Mouse (Mus musculus): ENCODE measurements around the gene Anks1. TPM values are rescaled to one million over a fixed set of nuclear protein-coding genes. Genes with fewer than 3 reads are reported as not detected.
"Not testable (repeated sequence)": the region's sequence is repeated elsewhere in the genome, so short reads cannot be mapped to it uniquely, and the experiment has no call there.

Gene Anks1
- total RNA-seq, 2 experiments from 2014 or later: 54.2 to 59.2 TPM

DNA sequence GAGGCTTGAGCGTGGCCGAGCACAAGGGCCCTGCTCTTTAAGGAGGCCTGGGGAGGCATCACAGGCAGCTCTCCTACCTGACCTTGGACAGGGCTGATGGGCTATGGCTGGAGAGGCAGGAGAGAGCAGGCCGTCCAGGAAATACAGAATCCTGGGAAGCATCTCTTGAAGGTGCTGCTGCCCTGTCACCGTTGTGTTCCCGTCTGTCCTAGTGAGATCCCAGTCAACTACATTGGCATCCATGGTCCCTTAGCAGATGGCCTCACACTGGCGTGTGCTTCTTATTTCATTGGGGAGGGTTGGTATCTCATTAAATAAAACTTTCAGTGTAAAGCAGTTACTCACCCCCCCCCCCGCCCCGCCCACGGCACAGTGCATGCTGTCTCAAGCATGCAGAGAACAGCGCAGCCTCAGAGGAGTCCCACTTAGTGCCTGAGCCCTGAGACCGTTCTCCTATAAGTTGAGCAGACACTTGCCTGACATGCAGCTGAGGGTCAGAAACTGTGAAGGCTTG, 57.5 kb downstream of the Anks1 start:
- no peak for DNase-seq

DNA sequence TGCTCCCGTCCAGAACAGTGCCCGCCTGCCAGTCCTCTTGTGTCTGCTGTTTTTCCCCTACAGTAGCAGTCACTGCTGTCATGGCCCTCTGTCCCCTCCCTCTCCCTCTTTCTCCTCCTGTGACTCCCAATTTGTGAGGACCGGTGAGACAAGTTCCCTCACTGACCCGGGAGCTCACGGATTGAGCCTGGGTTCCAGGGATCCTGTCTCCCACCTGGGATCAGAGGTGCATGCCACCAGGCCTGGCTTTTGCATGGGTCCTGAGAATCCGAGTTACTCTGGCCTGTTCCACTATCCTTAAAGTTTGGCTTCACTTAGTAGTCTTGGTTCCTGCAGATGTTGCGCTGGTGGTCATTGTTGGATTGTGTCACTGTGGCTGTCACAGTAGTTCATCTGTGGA, 58.4 kb downstream of the Anks1 start:
- DNase-seq: no peak

DNA sequence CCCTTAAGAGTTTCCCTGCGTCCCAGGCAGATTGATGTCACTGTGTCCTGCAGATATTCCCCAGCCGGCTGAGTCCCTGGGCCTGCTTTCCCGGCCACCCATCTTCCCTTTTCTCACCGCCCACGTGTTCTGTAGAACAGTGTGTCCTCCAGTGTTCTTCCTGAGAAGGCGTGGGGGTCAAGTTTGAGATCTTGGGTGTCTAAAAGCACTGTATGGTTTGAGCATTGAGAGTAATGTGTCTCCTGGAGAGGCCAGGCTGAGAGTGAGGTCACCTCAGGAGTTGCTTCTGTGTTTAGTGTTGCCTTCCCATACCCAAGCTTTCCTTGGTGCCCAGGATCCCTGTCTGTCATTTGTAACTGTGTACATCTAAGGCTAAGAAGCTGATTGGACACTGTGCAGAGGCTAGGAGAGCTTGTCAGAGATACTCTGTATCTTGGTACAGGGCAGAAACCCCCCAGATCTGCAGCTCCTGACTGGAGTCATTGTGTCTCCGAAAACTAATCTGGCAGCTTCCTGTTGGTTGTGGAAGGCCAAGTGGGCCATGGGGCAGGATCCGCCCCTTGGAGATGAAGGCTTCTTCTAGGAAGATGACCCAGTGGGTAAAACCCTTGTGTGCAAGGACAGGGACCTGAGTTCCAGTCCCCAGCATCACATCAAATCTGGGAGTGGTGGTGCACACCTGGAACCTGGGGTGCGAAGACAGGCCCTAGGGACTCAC, 59.1 kb downstream of the Anks1 start:
- DNase-seq: peak; percentile 30

DNA sequence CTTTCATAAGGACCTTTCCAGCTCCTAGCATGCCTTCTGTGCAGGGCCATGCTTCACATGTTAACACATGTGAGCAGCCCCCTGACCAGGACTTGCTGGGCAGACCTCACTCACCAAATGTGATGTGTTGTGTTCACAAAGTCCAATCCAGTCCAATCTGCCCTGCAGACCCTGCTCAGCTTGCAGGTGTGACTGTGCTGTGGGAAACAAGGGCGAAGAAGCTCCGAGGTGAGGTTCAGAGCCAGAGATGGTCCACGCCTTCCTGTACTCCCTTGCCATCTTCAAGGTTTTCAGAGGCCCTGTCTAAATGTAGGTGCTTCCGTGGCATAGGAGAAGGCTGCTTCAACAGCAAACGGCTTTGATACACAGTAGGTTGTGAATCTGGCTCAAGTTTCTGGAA, 59.8 kb downstream of the Anks1 start:
- no peak for DNase-seq

DNA sequence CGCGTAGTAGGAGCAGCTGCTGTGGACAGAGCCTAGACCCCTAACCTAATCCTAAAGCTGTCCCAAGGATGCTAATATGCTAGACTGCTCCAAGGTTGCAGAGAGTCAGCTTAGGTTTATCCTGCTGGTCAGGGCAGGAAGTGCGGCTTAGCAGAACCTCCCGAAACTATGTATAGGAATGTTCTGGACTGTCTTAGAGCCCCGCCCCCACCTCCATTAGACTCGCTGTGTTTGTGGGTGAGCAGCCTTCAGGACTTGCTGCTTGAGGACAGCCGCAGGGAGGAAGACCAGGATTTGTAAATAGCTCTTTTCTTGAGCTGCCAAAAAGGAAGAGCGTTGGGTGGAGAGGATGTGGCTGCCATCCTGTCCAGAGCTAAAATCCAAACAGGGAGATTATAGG, 60.3 kb downstream of the Anks1 start:
- DNase-seq: peak; percentile 54

DNA sequence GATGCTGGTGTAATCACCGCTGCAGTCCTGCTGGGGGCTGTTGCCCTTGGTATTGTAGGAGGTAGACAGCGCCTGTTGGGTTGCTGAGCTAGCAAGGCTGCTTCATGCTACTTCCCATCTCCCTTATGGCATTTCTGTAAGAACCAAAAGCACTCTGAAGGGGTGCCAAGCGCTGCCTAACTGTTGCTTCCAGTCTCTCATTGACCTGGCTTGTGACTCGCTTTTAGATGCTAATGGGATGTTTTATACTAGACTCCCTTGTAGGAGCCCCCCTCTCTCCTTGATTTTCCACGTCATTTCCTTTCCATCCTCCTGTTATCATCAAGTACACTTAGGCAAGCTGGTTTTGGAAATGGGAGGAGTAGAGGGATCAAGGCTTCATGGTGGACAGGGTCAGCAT, 60.8 kb downstream of the Anks1 start:
- no peak for DNase-seq

DNA sequence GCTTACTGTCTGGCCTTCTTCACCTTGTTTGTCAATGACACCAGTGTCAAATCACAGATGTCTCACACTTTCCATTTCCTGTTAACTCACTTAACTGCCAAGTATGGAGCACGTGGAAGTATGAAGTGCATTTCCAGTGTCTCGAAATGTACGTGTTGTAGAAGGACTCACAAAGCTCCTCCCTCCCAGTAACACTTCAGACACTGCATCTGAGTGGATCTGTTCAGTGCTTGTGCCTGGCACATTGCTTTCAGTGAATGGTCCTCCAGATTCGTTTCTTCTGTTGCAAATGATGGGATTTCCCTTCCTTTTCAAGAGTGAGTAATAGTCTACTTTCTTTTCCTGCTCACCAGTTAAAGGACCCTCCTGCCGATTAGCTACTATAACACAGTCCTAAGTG, 61.2 kb downstream of the Anks1 start:
- DNase-seq: no peak

DNA sequence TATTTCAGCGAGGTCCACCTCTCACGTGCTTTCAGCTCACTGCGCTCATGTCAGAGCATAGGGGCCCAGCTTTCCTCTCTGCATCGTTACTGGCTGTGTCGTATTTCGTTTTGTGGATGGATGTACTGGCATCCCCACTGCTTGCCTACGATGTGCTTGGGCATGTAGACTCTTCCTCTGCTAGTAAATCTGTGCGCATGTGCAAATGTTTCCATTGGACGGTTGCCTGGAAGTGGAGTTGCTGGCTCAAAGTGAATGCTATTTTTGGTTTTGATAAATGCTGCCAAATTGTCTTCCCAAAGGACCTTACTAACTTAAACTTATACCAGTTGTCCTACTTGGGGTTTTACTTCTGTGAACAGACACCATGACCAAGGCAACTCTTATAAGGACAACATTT, 62.4 kb downstream of the Anks1 start:
- DNase-seq: peak; percentile 91

DNA sequence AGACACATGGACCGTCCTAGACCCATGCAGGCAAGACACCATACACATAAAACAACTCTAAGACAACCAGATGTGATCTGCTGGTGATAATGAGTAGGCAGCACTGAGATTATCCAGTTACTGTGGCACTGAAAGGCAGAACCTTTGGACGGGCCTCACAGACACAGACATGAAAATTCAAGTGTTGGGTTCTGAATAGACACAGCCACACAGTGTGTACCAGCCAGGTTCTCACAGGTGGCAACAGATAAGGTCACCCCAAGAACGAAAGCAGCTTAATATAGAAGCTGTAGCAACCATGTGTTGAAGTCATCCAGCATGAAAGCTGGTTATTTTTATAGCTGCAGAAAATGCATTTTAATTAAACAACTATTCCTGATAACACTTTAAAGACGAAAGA, 64.2 kb downstream of the Anks1 start:
- DNase-seq: no peak

DNA sequence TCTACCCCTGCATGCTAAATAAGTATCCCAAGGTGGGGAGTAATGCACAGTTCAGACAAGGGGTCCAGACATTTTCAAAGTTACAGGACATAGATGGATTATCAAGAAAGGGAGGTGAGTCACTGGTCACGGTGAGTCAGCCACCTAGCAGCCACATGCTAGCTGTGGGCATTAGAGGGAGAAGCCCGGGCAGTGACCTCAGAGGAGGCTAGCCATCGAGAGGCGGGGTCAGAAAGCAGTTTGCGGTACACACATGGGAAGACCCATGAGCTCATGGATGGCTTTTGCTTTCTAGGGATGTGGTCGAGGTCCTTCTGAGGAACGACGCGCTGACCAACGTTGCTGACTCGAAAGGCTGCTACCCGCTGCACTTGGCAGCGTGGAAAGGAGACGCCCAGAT, 67.2 kb downstream of the Anks1 start:
- DNase-seq: no peak

DNA sequence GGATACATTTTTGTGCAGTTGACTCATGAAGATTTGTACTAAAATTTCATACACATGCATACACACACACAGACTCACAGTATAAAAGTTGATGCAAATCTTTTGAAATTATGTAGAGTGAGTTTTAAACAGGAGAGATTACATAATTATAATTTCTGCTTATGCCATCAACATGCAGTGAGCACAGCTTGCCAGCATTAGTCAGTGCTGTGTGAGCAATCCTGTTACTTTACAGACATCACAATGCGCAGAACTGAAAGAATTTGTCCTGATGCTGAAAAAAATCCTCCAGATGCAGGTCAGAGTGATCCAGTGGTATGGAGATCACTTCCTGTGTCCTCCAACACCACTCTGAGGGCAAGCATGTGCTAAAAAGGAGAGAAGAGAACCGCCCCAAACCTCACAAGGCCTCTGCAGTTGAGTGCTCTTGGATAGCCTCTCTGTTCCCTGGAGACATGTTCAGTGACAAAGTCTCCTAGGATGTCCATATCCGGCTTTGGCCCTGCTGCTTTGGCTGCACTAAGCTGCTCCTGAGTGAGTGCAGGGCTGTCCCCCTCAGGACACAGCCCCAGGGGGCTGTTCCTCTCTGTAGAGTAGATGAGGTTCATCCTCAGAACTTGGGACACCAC, 68.0 kb downstream of the Anks1 start:
- no peak for DNase-seq

DNA sequence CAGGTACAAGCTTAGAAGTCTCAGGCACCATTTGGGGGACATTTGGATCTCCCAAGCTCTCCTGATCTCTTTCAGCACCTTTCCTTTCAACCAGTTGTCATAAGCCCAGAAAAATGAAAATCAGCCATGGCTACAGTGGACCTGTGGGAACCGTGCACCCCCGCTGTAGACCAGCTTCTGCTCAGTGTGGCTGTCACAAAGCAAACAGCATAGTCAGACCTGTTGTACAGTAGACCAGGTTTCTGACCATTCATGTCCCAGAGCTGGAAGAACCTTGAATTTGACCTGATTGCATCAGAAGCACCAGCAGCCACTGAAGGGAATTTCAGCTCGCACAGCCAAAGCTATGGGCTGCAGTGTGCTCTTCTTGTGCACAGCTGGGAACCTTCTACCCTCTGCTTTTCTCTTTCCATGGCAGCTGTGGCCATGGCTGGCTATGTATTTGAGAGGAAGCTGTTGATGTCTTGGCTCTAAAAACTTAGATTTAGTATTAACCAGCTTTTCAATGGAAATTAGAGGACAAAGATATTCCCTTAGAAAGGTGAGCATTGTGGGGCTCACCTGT, 71.4 kb downstream of the Anks1 start:
- no peak for DNase-seq

DNA sequence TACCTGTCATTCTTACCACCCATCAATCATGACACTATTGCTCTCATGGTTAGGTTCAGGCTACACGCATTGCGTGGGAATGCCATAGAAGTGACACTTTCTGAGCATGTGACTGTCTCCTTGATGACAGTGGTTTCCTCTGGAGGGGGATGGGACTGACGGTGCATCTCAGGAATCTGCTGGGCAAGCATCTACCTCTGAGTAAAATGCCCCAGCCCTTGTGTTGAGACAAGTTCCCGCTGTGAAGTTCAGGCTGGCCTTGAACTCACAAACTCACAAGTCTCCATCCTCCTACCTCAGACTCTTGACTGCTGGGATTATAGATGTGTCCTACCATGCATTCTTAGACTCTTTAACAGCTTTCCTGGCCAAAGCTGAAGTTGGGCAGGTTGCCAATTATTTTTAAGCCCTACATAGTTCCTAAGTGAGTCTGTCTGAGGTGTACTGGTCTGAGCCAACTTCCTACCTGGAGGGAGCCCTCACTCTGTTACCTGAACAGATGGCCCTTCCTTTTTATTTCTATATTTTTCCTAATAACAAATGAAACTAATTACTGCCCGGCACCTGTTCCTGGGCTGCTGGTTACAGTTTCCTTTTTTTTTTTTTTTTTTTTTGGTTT, 72.5 kb downstream of the Anks1 start:
- DNase-seq: no peak

DNA sequence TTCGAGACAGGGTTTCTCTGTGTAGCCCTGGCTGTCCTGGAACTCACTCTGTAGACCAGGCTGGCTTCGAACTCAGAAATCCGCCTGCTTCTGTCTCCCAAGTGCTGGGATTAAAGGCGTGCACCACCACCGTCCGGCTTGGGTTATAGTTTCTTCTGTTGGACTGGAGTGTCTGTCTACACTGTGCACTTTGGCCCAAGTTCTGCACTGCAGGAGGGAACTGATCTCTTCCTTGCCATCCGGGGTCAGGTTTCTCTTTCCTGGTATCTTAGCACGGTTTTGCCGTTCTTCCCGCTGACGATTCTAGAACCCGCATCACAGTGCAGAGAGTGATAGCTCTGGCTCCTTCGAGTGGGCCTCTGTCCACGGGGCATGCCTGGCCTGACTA, 73.0 kb downstream of the Anks1 start:
- DNase-seq: not testable (repeated sequence)

DNA sequence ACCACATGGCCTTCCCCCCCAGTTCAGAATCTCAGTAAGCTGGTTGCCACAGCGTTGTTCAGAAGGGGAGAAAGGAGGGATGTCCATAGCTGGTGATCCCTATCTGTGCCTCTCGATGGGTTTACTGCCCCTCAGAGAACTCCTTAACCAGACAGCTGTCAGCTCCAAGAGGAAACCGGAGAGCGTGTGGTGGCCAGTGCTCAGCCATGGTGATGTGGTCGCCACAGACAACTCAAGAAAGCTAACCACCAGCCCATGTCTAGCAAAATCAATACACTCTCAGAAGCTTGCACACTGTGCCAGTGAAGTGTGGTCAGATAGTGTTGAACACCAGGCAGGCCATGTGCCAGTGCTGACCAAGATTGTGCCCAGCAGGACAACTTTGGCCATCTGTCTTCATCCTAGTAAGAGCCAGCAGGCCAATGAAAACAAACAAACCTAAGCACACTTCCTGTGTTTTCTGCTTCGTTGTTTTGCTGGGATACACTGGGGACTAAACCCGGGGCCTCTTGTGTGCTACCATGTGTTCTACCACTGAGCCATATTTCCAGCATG, 73.7 kb downstream of the Anks1 start:
- DNase-seq: no peak

DNA sequence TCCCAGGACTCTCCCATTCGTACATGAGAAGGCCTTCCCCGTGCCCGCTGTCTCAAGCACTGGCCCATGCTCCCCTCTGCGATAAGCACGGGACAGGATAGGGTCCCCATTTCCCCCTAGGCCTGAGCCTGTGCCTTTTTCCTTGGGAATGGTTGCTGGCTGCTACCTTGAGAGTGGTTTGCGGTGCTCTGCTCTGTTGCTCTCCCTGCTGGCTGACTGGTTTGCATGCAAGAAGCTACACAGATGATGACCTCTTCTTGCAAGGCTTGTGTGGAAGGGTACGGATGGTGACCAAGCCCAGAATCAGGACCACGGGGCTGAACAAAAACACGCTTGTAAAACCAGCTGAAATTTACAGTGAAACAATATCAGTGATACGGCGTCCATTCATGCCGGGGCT, 75.3 kb downstream of the Anks1 start:
- no peak for DNase-seq

DNA sequence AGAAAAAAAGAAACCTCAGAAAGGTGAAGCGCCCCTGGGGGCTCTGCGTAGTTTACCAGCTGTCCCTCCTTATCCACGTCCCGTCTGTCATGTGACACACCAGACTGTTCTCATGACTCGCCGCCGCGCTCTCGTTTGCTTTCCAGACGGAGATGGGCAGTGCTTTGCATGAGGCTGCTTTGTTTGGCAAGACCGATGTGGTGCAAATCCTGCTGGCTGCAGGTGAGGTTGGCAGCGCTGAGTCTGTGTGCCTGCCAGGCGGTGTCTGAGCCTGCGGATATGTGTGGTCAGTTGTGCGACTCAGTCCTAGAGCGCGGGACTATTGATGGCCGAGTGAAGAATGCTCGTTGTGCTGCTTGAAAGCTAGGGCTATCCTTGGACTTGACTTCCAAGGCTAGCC, 77.0 kb downstream of the Anks1 start:
- DNase-seq: no peak

DNA sequence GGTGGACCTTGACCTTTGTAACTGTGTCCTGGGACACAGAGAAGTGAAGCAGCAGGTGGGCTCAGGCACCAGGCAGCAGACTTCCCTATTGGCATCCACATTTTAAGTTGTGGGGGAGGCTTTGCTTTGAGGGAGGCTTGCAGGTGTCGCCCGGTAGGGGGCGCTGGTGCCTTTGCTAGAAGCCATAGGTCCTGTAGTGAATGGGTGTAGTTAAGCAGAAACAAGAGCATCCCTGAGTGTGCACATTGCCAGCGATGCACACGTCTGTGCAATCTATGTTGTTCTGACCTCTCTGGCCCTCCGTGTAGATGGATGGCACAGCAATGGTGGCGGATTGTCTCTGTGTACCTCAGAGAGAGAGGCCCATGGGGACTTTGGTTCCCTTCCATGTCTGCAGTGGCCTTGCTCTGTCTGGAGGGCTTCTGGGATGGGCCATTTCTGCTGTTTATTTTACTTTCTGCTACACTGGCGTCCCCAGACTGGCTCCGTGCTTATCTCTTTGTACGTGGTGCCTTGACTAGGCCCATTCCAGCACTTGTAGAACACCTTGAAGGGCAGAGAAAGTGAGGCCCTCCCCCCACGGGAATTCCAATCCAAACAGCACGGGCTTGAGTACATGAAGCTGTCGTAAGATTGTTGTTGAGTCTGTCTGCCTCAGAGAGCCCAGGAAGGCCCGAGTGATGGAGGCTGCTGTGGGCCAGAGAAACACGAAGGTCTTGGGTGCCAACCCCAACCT, 80.9 kb downstream of the Anks1 start:
- peak; percentile 92 for DNase-seq

DNA sequence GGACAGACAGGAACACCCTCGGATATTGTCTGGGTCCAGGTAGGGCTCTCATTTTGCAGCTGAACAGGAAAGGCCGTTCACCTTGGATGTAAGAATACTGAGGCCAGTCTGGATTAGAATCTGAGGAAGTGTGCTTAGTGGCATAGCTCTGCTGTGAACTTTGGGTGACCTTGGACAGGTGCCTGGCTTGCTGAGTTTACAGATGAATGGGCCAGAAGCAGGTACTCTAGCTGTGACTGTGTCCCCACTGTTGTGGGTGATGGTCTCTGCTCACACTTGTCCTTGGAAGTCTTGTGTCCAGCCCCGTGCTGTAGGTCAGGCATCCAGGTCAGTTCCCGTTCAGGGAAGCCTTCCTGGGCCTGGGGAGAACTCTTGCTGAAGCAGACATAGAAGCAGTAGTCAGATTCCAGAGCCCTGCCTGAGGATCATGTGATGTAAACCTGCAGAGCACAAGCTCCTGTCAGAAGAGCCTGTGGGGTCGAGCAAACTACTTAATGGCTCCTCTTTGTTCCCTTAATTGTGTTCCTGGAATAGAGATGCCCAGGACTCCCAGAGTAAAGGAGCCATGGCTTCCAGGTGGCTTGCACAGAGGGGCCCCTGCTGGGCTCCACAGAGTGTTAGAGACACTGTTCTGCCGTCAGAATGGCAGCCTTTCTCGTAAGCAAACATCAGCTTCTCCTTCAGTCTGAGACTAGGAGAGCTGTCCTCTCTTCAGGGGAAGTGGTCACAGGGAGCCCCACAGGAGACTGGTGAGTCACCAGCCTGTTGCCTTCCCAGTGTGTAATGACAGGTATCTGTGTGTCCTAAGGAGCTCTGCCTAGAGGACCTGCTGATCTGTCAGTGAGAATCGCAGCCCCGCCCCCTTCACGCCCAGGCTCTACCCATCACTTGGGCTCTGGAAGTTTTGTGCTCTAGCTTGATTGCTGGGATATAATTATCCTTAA, 85.2 kb downstream of the Anks1 start:
- no peak for DNase-seq

DNA sequence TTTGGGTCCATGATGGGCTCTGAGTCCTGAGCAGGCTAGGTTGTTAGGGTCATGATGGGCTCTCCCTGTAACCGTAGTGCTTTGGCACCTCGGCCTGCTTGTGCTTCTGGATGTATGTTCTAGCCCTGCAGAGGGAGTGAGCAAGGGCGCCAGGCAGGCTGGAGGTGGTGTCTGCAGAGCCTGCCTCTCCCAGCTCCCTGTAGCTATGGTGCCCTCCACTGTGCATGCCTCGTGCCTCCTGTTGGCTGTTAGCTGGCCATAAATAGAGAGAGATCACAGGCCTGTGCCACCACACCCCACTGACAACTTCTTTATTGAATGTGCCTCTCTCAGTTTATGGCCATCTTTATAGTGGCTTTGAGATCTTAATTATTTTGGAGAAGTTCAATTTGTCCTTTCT, 87.2 kb downstream of the Anks1 start:
- DNase-seq: no peak

DNA sequence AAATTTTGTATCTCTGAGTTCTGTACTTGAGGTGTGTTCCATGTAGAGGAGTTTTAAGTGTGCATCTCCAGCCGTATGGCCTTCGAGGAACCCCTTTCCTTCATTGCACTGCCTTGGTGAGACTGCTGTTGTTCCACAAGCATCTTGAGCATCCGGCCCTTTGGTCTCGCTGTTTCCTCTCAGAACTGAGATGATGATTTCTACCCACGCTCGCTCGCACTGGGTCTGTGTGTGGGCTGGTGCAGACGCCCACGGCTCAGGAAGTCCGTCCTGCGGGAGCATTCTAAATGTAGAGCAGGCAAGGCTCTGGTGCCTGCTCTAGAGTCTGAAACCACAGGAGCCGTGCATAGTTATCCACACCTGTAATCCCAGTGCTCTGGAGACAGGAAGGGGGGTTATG, 88.1 kb downstream of the Anks1 start:
- DNase-seq: no peak

Measured in heart, postnatal 4 days (tissue).